Mouse (Mus musculus): ENCODE measurements around the gene Slc22a3.

DNA sequence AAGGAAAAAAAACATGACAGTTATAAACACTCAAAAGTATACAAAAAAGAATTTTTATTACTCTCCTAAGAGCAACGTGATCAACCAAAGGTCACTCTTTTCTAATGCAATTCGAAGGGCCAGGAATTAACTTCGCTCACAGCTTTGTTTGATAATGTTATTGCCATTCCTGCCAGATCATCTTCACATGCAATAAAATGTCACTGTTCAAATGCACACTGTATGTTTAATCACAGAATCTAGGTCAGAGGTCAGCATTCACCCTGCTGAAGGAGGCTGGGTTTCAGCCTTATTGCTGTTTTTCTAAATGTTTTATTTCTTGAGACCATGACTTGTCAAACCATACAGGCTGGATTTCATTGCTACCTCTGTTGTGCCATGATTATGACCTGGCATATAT lies 21.8 kb downstream of the Slc22a3 start:
- TF ChIP-seq POLR2A (IDR thresholded peaks at IDR 0.05; ENCODE audit: control insufficient read depth, extremely low read depth, insufficient read depth, low read length, poor library complexity): no peak
- no peak for TF ChIP-seq CTCF (IDR thresholded peaks at IDR 0.05; ENCODE audit: borderline replicate concordance, control insufficient read depth, extremely low read depth, insufficient read depth, low read length, poor library complexity)
